Mouse (Mus musculus) midbrain, embryonic 11.5 days (tissue): ENCODE results near the gene Rpgrip1l. TPM values are rescaled to one million over a fixed set of nuclear protein-coding genes. Genes with fewer than 3 reads are reported as not detected.
A peak's percentile ranks its signal among the peaks of the same experiment; 100 is the strongest.

Experiments used
- ATAC-seq: fragments of 200-750 bp; cut with Nextera tagmentation; 2 replicates; pipeline ENCODE4 v1.8.0; 2017; ENCODE audit warnings: moderate TSS enrichment, moderate library complexity; ENCODE audit not compliant: low FRiP score
- DNase-seq: peaks from one replicate; pipeline ENCODE4 v3.0.0; 2015; ENCODE audit warnings: low spot score; ENCODE audit errors: missing footprints
- H3K27ac ChIP-seq: fragments of 300-500 bp; sonication (generic); 2 replicates; pipeline ENCODE4 v1.5.1; 2014; ENCODE audit warnings: low read depth, low read length
- H3K27me3 ChIP-seq: fragments of 300-500 bp; sonication (generic); 2 replicates; pipeline ENCODE4 v1.6.1; 2014; ENCODE audit warnings: mild to moderate bottlenecking, low read length, moderate library complexity, mixed read lengths; ENCODE audit not compliant: control insufficient read depth, insufficient read depth
- H3K36me3 ChIP-seq: fragments of 300-500 bp; sonication (generic); 2 replicates; pipeline ENCODE4 v1.6.1; 2014; ENCODE audit warnings: mild to moderate bottlenecking, low read length, moderate library complexity, mixed read lengths; ENCODE audit not compliant: control insufficient read depth, insufficient read depth
- H3K4me1 ChIP-seq: fragments of 300-500 bp; sonication (generic); 2 replicates; pipeline ENCODE4 v1.6.1; 2014; ENCODE audit warnings: low read length; ENCODE audit not compliant: control insufficient read depth, insufficient read depth
- H3K4me2 ChIP-seq: fragments of 300-500 bp; sonication (generic); 2 replicates; pipeline ENCODE4 v1.6.1; 2014; ENCODE audit warnings: mild to moderate bottlenecking, moderate library complexity
- H3K4me3 ChIP-seq: fragments of 300-500 bp; sonication (generic); 2 replicates; pipeline ENCODE4 v1.5.1; 2014; ENCODE audit warnings: low read depth, low read length
- H3K9ac ChIP-seq: fragments of 300-500 bp; sonication (generic); 2 replicates; pipeline ENCODE4 v1.6.1; 2014; ENCODE audit warnings: low read length
- H3K9me3 ChIP-seq: fragments of 300-500 bp; sonication (generic); 2 replicates; pipeline ENCODE4 v1.6.1; 2016; ENCODE audit warnings: low read length; ENCODE audit not compliant: control insufficient read depth
- WGBS: fragments of 180-500 bp; shearing (Covaris S2); extraction: QIAGEN DNeasy Blood & Tissue Kit; methylation state at CpG from one replicate; pipeline ENCODE4 v1.1.7; 2014; 5-methylcytosine and 5-hydroxymethylcytosine counted together
- polyA plus RNA-seq: library from polyadenylated mRNA; unstranded; fragments of >200 nt; fragmentation: Nextera tagmentation; extraction: Ambion mirVana; gene quantifications from 2 replicates; pipeline ENCODE4 v1.2.1, GENCODE M21; 2014

The Rpgrip1l gene
- 13.9 and 16.9 TPM in 2 replicates for polyA plus RNA-seq

DNA sequence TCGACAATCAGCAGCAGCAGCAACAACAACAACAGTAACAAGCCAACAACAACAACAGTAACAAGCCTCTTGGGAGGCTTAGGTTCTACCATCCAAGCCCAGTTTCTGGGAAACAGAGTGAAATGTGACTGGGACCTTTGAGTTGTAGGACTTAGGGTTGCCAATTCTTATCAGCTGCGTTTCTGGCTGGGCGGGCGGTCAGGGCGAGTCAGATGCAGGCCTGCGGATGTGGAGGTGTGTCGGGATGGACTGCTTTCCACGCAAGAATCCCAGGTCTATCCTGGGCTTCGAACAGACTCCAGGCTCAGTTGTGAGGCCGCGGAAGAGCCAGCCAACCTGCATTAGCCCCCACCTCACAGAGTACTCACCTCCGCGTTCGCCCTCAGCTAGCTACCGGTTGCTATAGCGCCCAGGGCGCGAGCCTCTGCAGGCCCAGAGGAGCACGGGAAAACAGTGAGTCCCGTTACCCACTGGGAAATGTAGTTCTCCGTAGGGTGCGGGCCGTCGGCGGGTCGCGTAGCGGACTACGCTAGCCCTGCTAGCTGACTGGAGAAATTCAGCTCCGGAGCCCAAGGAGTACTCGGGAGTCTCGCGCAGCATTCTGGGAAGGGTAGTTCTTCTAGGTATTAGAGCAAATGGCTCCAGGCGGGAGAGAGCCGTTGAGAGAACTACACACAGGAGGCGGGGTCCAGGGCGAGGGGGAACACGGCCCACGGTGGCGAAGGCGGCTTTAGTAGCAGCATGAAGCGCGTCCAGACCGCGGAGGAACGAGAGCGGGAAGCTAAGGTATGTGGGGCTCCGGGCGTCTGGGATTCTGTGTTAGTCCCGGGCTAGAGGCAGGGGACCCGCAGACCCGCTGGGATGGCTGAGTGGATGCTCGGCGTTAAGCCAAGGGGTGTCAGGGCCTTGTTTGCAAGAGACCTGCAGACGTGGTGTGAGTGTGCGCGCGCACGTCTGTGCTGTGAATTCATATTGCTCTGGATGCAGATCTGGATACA is at the start of gene Rpgrip1l, which contains the start of gene Fto:
Gene Rpgrip1l, minus strand, starts transcription at position 428 of the 998 bp plus-strand sequence.
Gene Fto, plus strand, starts transcription at position 691 of the 998 bp plus-strand sequence.
- Histone ChIP-seq H3K4me3 (peak within 1 kb of the TSS; percentile 83), H3K9me3 (no peaks in the 10 kb centered on the region), H3K9ac (peak within 1 kb of the TSS; percentile 92), H3K27me3 (no peaks in the 10 kb centered on the region), H3K36me3 (no peaks in the 10 kb centered on the region), H3K4me2 (peak within 1 kb of the TSS; percentile 80), H3K4me1 (peaks cover 15% of the 10 kb centered on the region), H3K27ac (no peak within 1 kb of the TSS)
- WGBS: 1% methylated on average over 59 of the region's 59 CpGs
- DNase-seq: peak; percentile 99
- peak; percentile 99 for ATAC-seq

DNA sequence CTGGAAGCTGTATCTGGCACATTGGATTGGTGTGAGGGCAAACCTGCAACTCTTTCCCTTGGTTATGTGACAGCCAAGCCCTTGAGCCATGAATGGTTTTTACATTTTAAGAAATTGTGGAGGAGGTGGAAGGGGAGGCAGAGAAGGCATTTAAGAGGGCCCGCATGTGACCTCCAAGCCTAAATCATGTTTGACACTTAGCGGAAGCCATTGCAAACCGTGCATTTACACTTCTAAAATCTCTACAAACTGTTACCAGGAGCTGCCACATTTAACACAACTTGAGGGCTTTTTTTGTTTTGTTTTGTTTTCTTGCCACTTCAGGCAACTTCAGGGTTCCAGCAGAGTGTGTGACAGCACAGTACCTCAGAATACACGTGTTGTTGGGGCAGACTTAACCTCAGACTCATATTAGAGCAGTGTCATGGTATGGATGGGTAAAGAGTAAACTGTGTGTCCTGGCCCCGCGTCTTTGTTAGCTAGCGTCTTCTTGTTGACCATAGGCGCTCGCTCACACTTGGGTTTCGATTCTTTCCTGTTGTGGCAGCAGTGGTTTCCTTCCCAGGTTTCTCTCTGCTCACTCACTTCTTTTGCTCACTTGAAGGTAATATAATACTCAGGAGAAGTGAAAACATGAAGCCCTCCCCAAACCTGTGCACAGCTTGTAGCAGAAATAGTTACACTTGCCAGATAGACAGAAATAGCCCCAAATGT is 47.7 kb upstream of the Rpgrip1l start:
- no peak for ATAC-seq
- DNase-seq: no peak

DNA sequence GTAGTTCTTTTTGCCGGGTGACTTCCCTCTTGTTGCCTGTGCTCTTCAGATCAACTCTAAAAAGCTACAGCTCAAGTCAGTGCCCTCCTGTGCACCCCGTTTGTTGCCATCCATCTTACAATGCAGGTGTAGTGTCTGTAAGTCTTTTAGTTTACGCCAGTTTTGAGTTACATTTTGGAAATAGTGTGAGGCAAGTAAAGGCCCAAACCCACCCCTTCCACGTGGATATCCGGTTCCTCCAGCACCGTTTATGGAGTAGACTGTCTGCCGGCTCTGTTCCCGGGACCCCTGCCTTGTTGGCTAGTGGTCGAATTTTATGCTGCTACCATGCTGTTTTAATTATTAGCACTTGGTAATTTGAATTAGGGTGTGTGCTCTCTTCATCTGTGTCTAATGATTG is 46.4 kb upstream of the Rpgrip1l start:
- Histone ChIP-seq H3K27ac (no peak overlapping the region), H3K9me3 (no peaks in the 10 kb centered on the region), H3K4me2 (no peak overlapping the region), H3K4me1 (peaks cover 21% of the 10 kb centered on the region), H3K36me3 (no peaks in the 10 kb centered on the region), H3K27me3 (peaks cover 2% of the 10 kb centered on the region; the same call in 1 of the 2 replicates), H3K4me3 (no peak overlapping the region), H3K9ac (no peak overlapping the region)
- DNase-seq (no peak), ATAC-seq (no peak)
- 84% methylated on average over 9 of the region's 9 CpGs for WGBS

More for the DNA sequence above, 47.7 kb upstream of the Rpgrip1l start:
- Histone ChIP-seq H3K4me3 (no peak overlapping the region), H3K9ac (no peak overlapping the region), H3K4me1 (peaks cover 23% of the 10 kb centered on the region), H3K27me3 (peaks cover 2% of the 10 kb centered on the region; the same call in 1 of the 2 replicates), H3K27ac (no peak overlapping the region), H3K36me3 (no peaks in the 10 kb centered on the region), H3K9me3 (no peaks in the 10 kb centered on the region), H3K4me2 (no peak overlapping the region)
- WGBS: 94% methylated on average over 10 of the region's 10 CpGs

DNA sequence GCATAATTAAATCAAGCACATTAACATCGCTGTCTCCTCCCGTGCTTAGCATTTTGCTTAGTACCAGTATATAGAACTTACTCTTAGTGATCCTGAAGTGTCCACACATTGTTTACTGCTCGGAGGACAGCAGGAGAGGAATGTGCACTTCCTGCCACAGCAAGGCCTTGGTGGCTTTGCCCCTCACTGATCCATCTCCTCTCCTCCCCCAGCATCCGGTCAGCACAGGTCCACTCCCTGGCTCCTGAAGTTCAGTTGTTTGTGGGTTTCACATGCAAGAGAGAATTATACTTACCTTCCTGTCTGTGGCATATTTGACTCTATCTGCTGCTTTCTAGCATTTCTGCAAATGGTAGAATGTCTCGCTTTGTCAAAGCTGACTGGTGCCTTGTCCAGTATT is 45.0 kb upstream of the Rpgrip1l start:
- no peak for DNase-seq
- no peak overlapping the region for H3K9ac ChIP-seq
- no peak overlapping the region for H3K4me2 ChIP-seq
- H3K4me1 ChIP-seq: peaks cover 18% of the 10 kb centered on the region
- H3K4me3 ChIP-seq: no peak overlapping the region
- ATAC-seq: no peak
- no peaks in the 10 kb centered on the region for H3K36me3 ChIP-seq
- H3K27me3 ChIP-seq: no peaks in the 10 kb centered on the region
- no peak overlapping the region for H3K27ac ChIP-seq
- no peaks in the 10 kb centered on the region for H3K9me3 ChIP-seq
- 78% methylated on average over 5 of the region's 5 CpGs for WGBS

DNA sequence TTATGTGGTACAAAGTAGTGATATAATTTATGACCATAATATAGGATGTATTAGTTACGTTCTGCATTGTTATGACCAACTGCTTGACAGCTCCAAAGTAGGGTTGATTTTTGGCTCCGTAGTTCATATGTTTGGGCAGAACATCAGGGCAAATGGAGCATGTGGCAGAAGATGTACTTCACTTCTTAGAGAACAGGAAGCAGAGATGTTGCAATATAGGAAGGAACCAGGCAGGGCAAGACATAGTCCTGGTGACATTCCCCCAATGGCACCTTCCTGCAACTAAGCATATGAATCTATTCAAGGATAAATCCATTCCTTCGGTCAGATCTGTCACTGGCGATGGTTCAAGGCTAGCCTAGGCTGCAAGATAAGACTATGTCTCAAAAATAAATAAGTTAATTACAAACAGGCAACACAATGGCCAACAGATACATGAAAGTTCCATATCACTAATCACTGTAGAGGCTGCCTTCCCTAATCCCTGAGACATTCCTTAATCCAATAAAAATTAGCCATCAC is 44.5 kb upstream of the Rpgrip1l start:
- peaks cover 18% of the 10 kb centered on the region for H3K4me1 ChIP-seq
- no peak overlapping the region for H3K4me3 ChIP-seq
- DNase-seq: no peak
- H3K4me2 ChIP-seq: no peak overlapping the region
- no peak for ATAC-seq
- no peak overlapping the region for H3K27ac ChIP-seq
- no peaks in the 10 kb centered on the region for H3K27me3 ChIP-seq
- H3K9ac ChIP-seq: no peak overlapping the region
- WGBS: 95% methylated on average over 4 of the region's 4 CpGs
- H3K36me3 ChIP-seq: no peaks in the 10 kb centered on the region
- H3K9me3 ChIP-seq: no peaks in the 10 kb centered on the region

DNA sequence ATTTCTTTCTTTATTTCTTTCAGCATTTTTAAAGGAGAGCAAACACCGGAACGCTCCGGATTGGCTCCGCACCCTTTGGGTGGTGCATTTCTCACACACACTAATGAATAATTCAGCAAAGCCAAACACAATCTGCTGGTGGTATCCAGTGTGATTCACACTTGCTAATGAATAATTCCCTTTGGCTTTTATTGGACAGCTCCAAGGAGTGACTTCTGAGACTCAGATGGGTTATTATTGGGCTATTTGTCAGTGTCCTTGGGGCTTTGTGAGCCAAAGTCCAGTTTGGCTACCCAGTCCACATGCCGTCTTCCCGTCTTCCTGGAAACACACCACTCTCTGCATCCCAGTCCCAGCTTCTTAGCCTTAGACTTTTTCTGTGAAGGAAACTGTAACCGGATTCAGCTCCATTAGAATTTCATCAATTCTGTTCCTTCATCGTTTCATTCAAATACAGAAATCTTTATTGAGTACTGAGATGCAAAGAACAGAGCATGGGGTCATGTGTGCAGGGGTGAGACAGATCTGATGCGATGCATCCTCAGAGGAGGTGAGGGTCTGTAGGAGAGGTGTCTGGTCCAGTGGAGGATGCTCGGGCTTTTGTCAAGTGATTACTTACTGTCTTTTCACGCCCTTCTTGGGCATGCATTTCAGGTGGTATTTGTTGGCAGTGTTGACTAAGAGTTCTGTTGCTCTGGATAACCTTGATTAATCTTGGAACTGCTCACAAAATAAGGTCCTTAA is 43.1 kb upstream of the Rpgrip1l start:
- no peak overlapping the region for H3K4me3 ChIP-seq
- 73% methylated on average over 11 of the region's 11 CpGs for WGBS
- no peak overlapping the region for H3K27ac ChIP-seq
- peaks cover 18% of the 10 kb centered on the region for H3K4me1 ChIP-seq
- DNase-seq (no peak), ATAC-seq (peak; percentile 82)
- H3K4me2 ChIP-seq: peak overlapping the region; percentile 17; the same call in 1 of the 2 replicates
- no peaks in the 10 kb centered on the region for H3K27me3 ChIP-seq
- H3K36me3 ChIP-seq: no peaks in the 10 kb centered on the region
- no peaks in the 10 kb centered on the region for H3K9me3 ChIP-seq
- H3K9ac ChIP-seq: no peak overlapping the region

DNA sequence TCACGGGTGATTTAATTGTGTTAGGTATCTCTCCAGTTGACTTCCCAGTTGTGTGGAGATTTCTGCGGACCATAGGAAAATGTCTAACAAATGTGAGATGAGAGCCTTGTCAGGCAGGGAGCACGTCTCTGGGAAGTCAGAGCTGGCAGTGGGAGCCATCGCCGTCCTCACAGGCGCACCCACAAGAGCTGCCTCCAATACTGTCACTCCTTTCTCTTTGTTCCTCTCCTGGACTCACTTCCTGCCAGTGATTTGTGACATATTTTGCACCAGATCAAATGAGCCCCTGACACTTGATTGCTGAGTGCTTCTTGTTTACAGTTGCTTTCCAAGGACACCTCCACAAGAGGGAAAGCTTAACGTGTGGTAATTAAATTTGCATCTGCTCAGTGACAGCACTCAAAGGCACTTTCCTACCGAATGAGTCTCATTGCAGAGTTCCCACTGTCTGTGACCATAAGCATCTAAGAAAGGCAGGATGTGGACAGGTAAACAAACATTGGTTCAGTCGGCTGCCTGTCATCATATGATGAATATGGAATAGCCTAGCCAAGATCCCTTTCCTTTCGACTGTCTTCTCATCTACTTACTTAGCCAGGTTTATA is 42.3 kb upstream of the Rpgrip1l start:
- Histone ChIP-seq H3K4me1 (peaks cover 20% of the 10 kb centered on the region), H3K4me3 (no peak overlapping the region), H3K9ac (no peak overlapping the region), H3K27ac (0 out of 2 replicates have a peak overlapping the region, but pooled peaks have one; percentile 25), H3K9me3 (no peaks in the 10 kb centered on the region), H3K27me3 (no peaks in the 10 kb centered on the region), H3K4me2 (peak overlapping the region; percentile 17; the same call in 1 of the 2 replicates), H3K36me3 (no peaks in the 10 kb centered on the region)
- ATAC-seq (peak; percentile 7; the same call in 1 of the 2 replicates), DNase-seq (no peak)
- 55% methylated on average over 10 of the region's 10 CpGs for WGBS

DNA sequence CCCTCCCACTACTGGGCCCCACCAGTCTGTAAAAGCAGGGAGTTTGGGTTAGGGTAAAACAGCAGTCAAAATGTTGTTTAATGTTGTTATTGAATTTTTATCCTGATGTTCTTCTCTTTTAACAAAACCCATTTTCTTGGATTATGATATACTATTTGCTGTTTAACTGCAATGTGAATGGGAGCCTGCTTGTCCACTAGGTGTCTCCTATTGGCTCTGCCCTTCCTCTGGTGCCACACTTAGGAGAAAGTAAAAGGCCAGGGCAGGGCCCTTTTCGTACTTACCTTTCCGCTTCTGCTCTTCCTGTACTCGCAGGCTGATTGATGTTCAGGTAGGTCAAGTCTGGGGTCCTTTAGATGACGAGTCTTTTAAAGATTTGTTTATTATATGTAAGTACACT is 40.8 kb upstream of the Rpgrip1l start:
- H3K27me3 ChIP-seq: no peaks in the 10 kb centered on the region
- no peaks in the 10 kb centered on the region for H3K36me3 ChIP-seq
- ATAC-seq (no peak), DNase-seq (no peak)
- H3K27ac ChIP-seq: no peak overlapping the region
- H3K4me1 ChIP-seq: peaks cover 20% of the 10 kb centered on the region
- 91% methylated on average over 4 of the region's 4 CpGs for WGBS
- H3K4me2 ChIP-seq: no peak overlapping the region
- H3K9me3 ChIP-seq: no peaks in the 10 kb centered on the region
- H3K4me3 ChIP-seq: no peak overlapping the region
- no peak overlapping the region for H3K9ac ChIP-seq
